Mouse (Mus musculus) adrenal gland, adult (tissue): ENCODE measurements at regions not wholly inside any gene's neighbourhood (a gene's known extent, or its start where the extent isn't known, plus 50 kb on each side); places are given as distances from the start of the nearest gene placed in this dataset.

Experiments used
- DNase-seq, 2 experiments: peaks; one replicate each; pipeline ENCODE4 v3.0.0; 2022 to 2023; ENCODE audit warnings: low spot score in 1 of 2; ENCODE audit not compliant: inconsistent age in 2 of 2

GRCm38 (mm10) chr19:14337025-14337424, 260.8 kb downstream of the Tle4 start:
- DNase-seq = no peak

- no peak for DNase-seq
These were observed 257.1 kb downstream of the Tle4 start for GRCm38 (mm10) chr19:14340759-14341158.

GRCm38 (mm10) chr19:14343890-14344289, 254.0 kb downstream of the Tle4 start:
- no peak for DNase-seq

- no peak for DNase-seq
These were observed 253.4 kb downstream of the Tle4 start for GRCm38 (mm10) chr19:14344467-14344866.

GRCm38 (mm10) chr19:14347026-14347425, 250.8 kb downstream of the Tle4 start:
- DNase-seq = no peak

- DNase-seq = no peak
These were observed 250.4 kb downstream of the Tle4 start for GRCm38 (mm10) chr19:14347429-14347828.

GRCm38 (mm10) chr19:14349753-14350152, 248.1 kb downstream of the Tle4 start:
- no peak for DNase-seq

GRCm38 (mm10) chr19:14351728-14352340, 246.0 kb downstream of the Tle4 start:
- no peak for DNase-seq

- DNase-seq = no peak
These were observed 245.3 kb downstream of the Tle4 start for GRCm38 (mm10) chr19:14352551-14352950.

- no peak for DNase-seq
These were observed 244.7 kb downstream of the Tle4 start for GRCm38 (mm10) chr19:14353151-14353550.

GRCm38 (mm10) chr19:14355128-14355527, 242.7 kb downstream of the Tle4 start:
- no peak for DNase-seq

- DNase-seq = no peak
These were observed 241.9 kb downstream of the Tle4 start for GRCm38 (mm10) chr19:14355946-14356345.

GRCm38 (mm10) chr19:14360611-14361010, 237.2 kb downstream of the Tle4 start:
- DNase-seq = no peak

- no peak for DNase-seq
These were observed 228.7 kb downstream of the Tle4 start for GRCm38 (mm10) chr19:14369098-14369604.

GRCm38 (mm10) chr19:14371360-14371759, 226.5 kb downstream of the Tle4 start:
- no peak for DNase-seq

- DNase-seq = peak; percentile 46 to 58
These were observed 223.9 kb downstream of the Tle4 start for GRCm38 (mm10) chr19:14373996-14374395.

GRCm38 (mm10) chr19:14380898-14381297, 217.0 kb downstream of the Tle4 start:
- no peak for DNase-seq

GRCm38 (mm10) chr19:14387796-14388195, 210.1 kb downstream of the Tle4 start:
- DNase-seq = no peak

GRCm38 (mm10) chr19:14388539-14388938, 209.3 kb downstream of the Tle4 start:
- DNase-seq = peak in 1 of 2 experiments; percentile 29

GRCm38 (mm10) chr19:14389881-14390837, 207.7 kb downstream of the Tle4 start:
- DNase-seq = no peak

- no peak for DNase-seq
These were observed 206.9 kb downstream of the Tle4 start for GRCm38 (mm10) chr19:14390914-14391313.
